Mouse (Mus musculus) embryonic facial prominence, embryonic 14.5 days (tissue): ENCODE data around the gene Mia2. TPM values are rescaled to one million over a fixed set of nuclear protein-coding genes. Genes with fewer than 3 reads are reported as not detected.
A peak's percentile ranks its signal among the peaks of the same experiment; 100 is the strongest.

Experiments used
- ATAC-seq: fragments of 200-750 bp; cut with Nextera tagmentation; 2 replicates; pipeline ENCODE4 v1.8.0; 2017; ENCODE audit warnings: low read depth, moderate number of reproducible peaks, moderate TSS enrichment
- DNase-seq: peaks from one replicate; pipeline ENCODE4 v3.0.0-alpha.2; 2015; ENCODE audit warnings: low spot score
- H3K27ac ChIP-seq: fragments of 300-500 bp; sonication (generic); replicated peaks from 2 replicates; pipeline ENCODE4 v1.5.1; 2014; ENCODE audit warnings: low read depth, mild to moderate bottlenecking, low read length, moderate library complexity
- H3K27me3 ChIP-seq: fragments of 300-500 bp; sonication (generic); replicated peaks from 2 replicates; pipeline ENCODE4 v1.6.1; 2014; ENCODE audit warnings: low read length; ENCODE audit not compliant: control insufficient read depth, insufficient read depth
- H3K36me3 ChIP-seq: fragments of 300-500 bp; sonication (generic); 2 replicates; pipeline ENCODE4 v1.6.1; 2014; ENCODE audit warnings: low read length, mixed read lengths; ENCODE audit not compliant: control insufficient read depth, insufficient read depth
- H3K4me1 ChIP-seq: fragments of 300-500 bp; sonication (generic); 2 replicates; pipeline ENCODE4 v1.6.1; 2014; ENCODE audit warnings: antibody characterized with exemption, low read length; ENCODE audit not compliant: control insufficient read depth, insufficient read depth
- H3K4me2 ChIP-seq: fragments of 300-500 bp; sonication (generic); 2 replicates; pipeline ENCODE4 v1.6.1; 2014; ENCODE audit warnings: low read depth, mild to moderate bottlenecking, low read length, moderate library complexity, mixed read lengths
- H3K4me3 ChIP-seq: fragments of 300-500 bp; sonication (generic); 2 replicates; pipeline ENCODE4 v1.5.1; 2014; ENCODE audit warnings: low read depth, mild to moderate bottlenecking, low read length
- H3K9ac ChIP-seq: fragments of 300-500 bp; sonication (generic); 2 replicates; pipeline ENCODE4 v1.6.1; 2014; ENCODE audit warnings: low read depth, mild to moderate bottlenecking, low read length, moderate library complexity, mixed read lengths
- H3K9me3 ChIP-seq: fragments of 300-500 bp; sonication (generic); 2 replicates; pipeline ENCODE4 v1.6.1; 2016; ENCODE audit warnings: low read length; ENCODE audit not compliant: control insufficient read depth
- WGBS: fragments of 180-500 bp; shearing (Covaris S2); extraction: QIAGEN DNeasy Blood & Tissue Kit; methylation state at CpG from one replicate; pipeline ENCODE4 v1.1.7; 2014; 5-methylcytosine and 5-hydroxymethylcytosine counted together
- polyA plus RNA-seq: library from polyadenylated mRNA; unstranded; fragments of >200 nt; fragmentation: Nextera tagmentation; extraction: Ambion mirVana; gene quantifications from 2 replicates; pipeline ENCODE4 v1.2.1, GENCODE M21; 2014

Gene Mia2
- polyA plus RNA-seq, 1 experiment from 2014 or later = 58.2 TPM

DNA sequence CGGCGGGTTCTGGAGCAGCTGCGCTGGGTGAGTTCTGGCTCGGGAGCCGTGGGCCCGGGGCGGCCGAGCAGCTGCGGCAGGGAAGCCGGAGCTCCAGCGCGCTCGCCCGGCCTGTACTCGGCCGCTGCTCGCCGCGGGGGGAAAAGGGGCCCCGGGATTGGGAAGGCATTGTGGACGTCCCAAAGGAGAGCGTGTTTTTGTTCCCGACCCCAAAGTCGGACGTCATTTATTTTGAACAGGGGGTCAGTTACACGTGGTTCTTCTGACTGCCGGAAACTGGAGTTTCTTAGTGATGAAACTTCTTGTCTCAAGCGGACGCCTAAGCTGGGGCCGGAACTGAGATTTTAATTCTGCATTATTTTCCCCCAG is 36.0 kb downstream of the Mia2 start:
- H3K4me2 ChIP-seq = peak overlapping the region; percentile 61
- no peaks in the 10 kb centered on the region; the same call in 1 of the 2 replicates for H3K36me3 ChIP-seq
- H3K9ac ChIP-seq = peak overlapping the region; percentile 96
- DNase-seq (peak; percentile 74), ATAC-seq (peak; percentile 60; the same call in 1 of the 2 replicates)
- H3K9me3 ChIP-seq = no peaks in the 10 kb centered on the region
- peak overlapping the region; percentile 87 for H3K4me3 ChIP-seq
- WGBS = 0% methylated on average over 11 of the region's 30 CpGs
- H3K27ac ChIP-seq = peak overlapping the region; percentile 93
- peaks cover 11% of the 10 kb centered on the region for H3K4me1 ChIP-seq
- no peaks in the 10 kb centered on the region for H3K27me3 ChIP-seq

DNA sequence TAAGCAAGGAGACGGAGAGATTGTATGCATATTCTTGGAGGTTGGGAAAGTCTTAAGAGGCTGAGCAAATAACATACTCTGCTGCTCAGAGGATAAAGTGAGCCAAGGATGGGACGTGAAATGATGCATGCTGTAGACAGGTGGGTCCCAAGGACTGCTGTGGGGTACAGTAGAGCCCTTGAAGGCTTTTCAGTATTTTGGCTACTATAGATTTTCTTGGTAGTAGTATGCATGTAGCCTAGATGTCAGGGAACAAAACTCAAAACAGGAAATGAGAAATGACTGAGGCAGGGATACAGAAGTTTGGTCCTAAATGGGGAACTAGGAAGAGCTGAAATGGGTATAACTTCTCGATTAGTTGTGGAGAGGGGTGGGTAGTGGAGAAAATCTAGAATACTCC is 36.9 kb downstream of the Mia2 start:
- H3K27ac ChIP-seq = no peak overlapping the region
- H3K36me3 ChIP-seq = no peaks in the 10 kb centered on the region; the same call in 1 of the 2 replicates
- H3K4me3 ChIP-seq = peak overlapping the region; percentile 87
- H3K4me1 ChIP-seq = peaks cover 11% of the 10 kb centered on the region
- H3K9ac ChIP-seq = peak overlapping the region; percentile 96
- DNase-seq (no peak), ATAC-seq (no peak)
- H3K4me2 ChIP-seq = peak overlapping the region; percentile 61
- no peaks in the 10 kb centered on the region for H3K9me3 ChIP-seq
- 40% methylated on average over 3 of the region's 3 CpGs for WGBS
- H3K27me3 ChIP-seq = no peaks in the 10 kb centered on the region

DNA sequence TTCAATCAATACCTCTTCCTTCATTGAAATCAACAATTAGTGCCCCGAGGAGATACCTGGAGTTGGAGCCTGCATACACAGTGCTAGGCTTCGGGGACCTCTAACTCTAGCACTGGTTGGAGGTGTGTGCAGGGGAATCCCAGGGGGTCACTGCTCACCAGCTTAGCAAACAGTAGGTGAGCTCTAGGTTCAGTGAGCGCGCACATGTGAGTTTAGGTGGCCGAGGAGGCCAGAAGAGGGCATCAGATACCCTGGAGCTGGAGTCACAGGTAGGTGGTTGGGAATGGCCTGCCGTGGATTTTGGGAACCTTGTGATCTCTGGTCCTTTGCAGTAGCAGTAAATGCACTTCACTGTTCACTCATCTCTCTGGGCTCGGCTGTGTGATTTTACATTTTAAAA is 37.3 kb downstream of the Mia2 start:
- H3K4me2 ChIP-seq = peak overlapping the region; percentile 61
- no peak for DNase-seq
- peak overlapping the region; percentile 87 for H3K4me3 ChIP-seq
- no peaks in the 10 kb centered on the region for H3K9me3 ChIP-seq
- H3K36me3 ChIP-seq = peaks cover 4% of the 10 kb centered on the region; the same call in 1 of the 2 replicates
- no peak overlapping the region for H3K9ac ChIP-seq
- no peak overlapping the region for H3K27ac ChIP-seq
- 83% methylated on average over 7 of the region's 7 CpGs for WGBS
- ATAC-seq = no peak
- H3K27me3 ChIP-seq = no peaks in the 10 kb centered on the region
- peaks cover 11% of the 10 kb centered on the region for H3K4me1 ChIP-seq

DNA sequence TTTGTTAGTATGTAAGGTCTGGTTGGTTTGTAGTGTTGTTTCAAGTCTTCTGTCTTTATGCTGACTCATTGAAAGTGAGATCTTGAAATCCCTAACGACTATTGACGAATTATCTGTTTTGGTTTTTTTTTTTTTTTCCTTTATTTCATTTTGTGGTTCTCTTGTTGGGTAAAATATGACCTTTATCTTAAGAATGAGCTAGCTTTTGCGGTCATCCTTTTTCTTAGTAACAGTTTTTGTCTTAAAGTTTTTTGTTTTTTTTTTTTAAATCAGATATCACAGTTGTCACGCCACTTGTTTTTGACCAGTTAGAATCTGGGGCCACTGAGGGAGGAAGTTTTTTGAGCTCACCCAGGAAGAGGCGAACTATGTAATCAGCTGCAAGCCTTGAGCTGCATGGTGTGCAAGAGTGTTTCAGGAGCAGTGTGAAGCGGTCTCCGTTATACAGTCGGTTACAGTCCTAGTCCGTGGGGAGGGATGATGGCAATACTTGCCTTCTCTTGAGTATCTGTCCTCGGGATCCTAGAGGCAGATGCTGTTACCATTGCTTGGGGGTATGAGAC is 37.9 kb downstream of the Mia2 start:
- H3K9ac ChIP-seq = no peak overlapping the region
- H3K27ac ChIP-seq = no peak overlapping the region
- H3K27me3 ChIP-seq = no peaks in the 10 kb centered on the region
- WGBS = 85% methylated on average over 10 of the region's 10 CpGs
- H3K4me1 ChIP-seq = peaks cover 11% of the 10 kb centered on the region
- H3K4me3 ChIP-seq = no peak overlapping the region
- peak overlapping the region; percentile 61; the same call in 1 of the 2 replicates for H3K4me2 ChIP-seq
- H3K9me3 ChIP-seq = no peaks in the 10 kb centered on the region
- H3K36me3 ChIP-seq = peaks cover 9% of the 10 kb centered on the region
- ATAC-seq (no peak), DNase-seq (no peak)

DNA sequence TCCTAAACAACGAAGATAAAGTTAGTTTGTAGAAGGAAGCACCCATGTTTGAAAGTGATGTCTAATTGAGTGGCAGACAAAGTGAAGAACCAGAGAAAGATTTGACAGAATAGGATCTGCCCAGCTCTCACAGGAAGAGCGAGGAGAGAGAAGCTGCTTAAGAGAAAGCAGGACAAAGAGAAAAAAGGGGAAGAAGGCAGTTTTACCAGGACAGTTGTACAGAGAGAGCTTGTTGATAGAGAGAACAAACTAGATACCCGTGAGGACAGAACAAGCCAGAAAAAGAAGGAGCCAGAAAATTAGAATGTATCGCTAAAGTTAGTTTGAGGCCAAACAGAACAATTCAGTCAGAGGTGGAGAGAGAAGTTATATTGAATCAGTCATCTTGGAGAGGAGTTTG is 39.5 kb downstream of the Mia2 start:
- 94% methylated on average over 4 of the region's 4 CpGs for WGBS
- peaks cover 11% of the 10 kb centered on the region for H3K4me1 ChIP-seq
- no peak for ATAC-seq

GRCm38 (mm10) chr12:59135533-59136300 is 40.1 kb downstream of the Mia2 start:
- DNase-seq (no peak), ATAC-seq (no peak)
- H3K9me3 ChIP-seq = no peaks in the 10 kb centered on the region
- H3K36me3 ChIP-seq = peaks cover 27% of the 10 kb centered on the region
- peaks cover 11% of the 10 kb centered on the region for H3K4me1 ChIP-seq
- no peak overlapping the region for H3K4me3 ChIP-seq
- no peak overlapping the region for H3K4me2 ChIP-seq
- H3K9ac ChIP-seq = no peak overlapping the region
- no peak overlapping the region for H3K27ac ChIP-seq
- WGBS = 87% methylated on average over 13 of the region's 13 CpGs
- no peaks in the 10 kb centered on the region for H3K27me3 ChIP-seq

More for the DNA sequence above, 39.5 kb downstream of the Mia2 start:
- Histone ChIP-seq H3K9ac (no peak overlapping the region), H3K27ac (no peak overlapping the region), H3K9me3 (no peaks in the 10 kb centered on the region), H3K36me3 (peaks cover 24% of the 10 kb centered on the region), H3K4me3 (no peak overlapping the region), H3K4me2 (no peak overlapping the region), H3K27me3 (no peaks in the 10 kb centered on the region)
- no peak for DNase-seq

DNA sequence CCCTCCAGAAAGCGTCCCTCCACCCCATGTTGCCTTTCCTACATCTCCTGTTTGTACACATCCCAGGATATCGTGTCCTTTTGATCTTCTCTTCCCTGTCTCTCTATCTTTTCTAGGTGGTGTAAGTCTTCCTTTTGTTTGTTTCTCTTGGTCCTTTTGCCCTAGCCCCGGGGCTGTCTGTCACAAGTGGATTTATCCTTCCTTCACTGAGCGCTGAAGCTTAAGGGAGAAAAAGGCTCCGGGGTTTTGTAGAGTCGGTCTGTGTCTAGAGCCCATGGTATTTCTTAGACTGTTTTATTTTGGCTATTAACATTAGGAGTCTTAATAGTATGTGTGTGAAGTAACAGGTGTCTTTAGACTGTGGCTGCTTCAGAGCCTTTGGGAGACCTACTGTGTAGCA is 41.4 kb downstream of the Mia2 start:
- peaks cover 11% of the 10 kb centered on the region for H3K4me1 ChIP-seq
- no peak overlapping the region for H3K27ac ChIP-seq
- H3K36me3 ChIP-seq = peaks cover 40% of the 10 kb centered on the region
- 84% methylated on average over 6 of the region's 6 CpGs for WGBS
- no peak overlapping the region for H3K9ac ChIP-seq
- H3K27me3 ChIP-seq = no peaks in the 10 kb centered on the region
- no peak overlapping the region for H3K4me3 ChIP-seq
- H3K9me3 ChIP-seq = no peaks in the 10 kb centered on the region
- DNase-seq = no peak
- no peak overlapping the region for H3K4me2 ChIP-seq
- ATAC-seq = no peak

DNA sequence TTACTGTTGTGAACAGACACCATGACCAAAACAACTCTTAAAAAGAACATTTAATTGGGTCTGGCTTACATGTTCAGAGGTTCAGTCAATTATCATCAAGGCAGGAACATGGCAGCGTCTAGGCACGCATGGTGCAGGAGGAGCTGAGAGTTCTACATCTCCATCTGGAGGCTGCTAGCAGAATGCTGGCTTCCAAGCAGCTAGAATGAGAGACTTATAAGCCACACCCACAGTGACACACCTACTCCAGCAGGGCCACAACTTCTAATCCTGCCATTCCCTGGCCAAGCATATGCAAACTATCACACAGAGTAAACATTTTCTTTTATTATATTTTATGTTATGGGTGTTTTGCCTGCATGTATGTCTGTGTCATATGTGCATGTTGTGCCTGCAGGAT is 43.8 kb downstream of the Mia2 start:
- no peaks in the 10 kb centered on the region for H3K27me3 ChIP-seq
- H3K36me3 ChIP-seq = peaks cover 57% of the 10 kb centered on the region
- no peak overlapping the region for H3K4me3 ChIP-seq
- H3K4me1 ChIP-seq = no peaks in the 10 kb centered on the region
- H3K4me2 ChIP-seq = no peak overlapping the region
- no peak overlapping the region for H3K27ac ChIP-seq
- no peaks in the 10 kb centered on the region for H3K9me3 ChIP-seq
- no peak overlapping the region for H3K9ac ChIP-seq
- DNase-seq (no peak), ATAC-seq (no peak)
- 83% methylated on average over 2 of the region's 2 CpGs for WGBS

- Histone ChIP-seq H3K4me1 (no peaks in the 10 kb centered on the region), H3K27me3 (no peaks in the 10 kb centered on the region), H3K36me3 (peaks cover 83% of the 10 kb centered on the region), H3K27ac (no peak overlapping the region), H3K4me3 (no peak overlapping the region), H3K4me2 (no peak overlapping the region), H3K9me3 (no peaks in the 10 kb centered on the region), H3K9ac (no peak overlapping the region)
- DNase-seq (no peak), ATAC-seq (no peak)
These were observed 49.5 kb downstream of the Mia2 start for GRCm38 (mm10) chr12:59145130-59145529.
